Mouse (Mus musculus) granulocyte monocyte progenitor cell, adult 5-6 weeks (primary cell): Measurements from ENCODE around the gene Prrx1. TPM values are rescaled to one million over a fixed set of nuclear protein-coding genes. Genes with fewer than 3 reads are reported as not detected.

Experiments
- ATAC-seq: replicated peaks from 2 replicates; pipeline ENCODE4 v1.8.0; 2016; ENCODE audit warnings: mild to moderate bottlenecking, moderate TSS enrichment, inconsistent platforms; ENCODE audit not compliant: poor library complexity, severe bottlenecking
- total RNA-seq, 2 experiments: library from RNA; stranded (forward) in 1 of 2; stranded (reverse) in 1 of 2; fragments of 200-712, 200-1000 nt in 1 of 2; fragments of >200 nt in 1 of 2; fragmentation: Nextera tagmentation in 1 of 2; gene quantifications; 2 replicates each; pipeline ENCODE4 v1.2.3; 2014 to 2017

Prrx1 gene
- total RNA-seq, 2 experiments from 2014 or later, result not detected

GRCm38 (mm10) chr1:163311861-163312811 is 1.4 kb downstream of the Prrx1 start:
- ATAC-seq, result peak; percentile 54

- no peak for ATAC-seq
Observed at GRCm38 (mm10) chr1:163311006-163311836, 2.3 kb downstream of the Prrx1 start.

GRCm38 (mm10) chr1:163310023-163310754 is 3.3 kb downstream of the Prrx1 start:
- ATAC-seq, result no peak

GRCm38 (mm10) chr1:163309466-163309865 is 4.0 kb downstream of the Prrx1 start:
- ATAC-seq, result no peak

GRCm38 (mm10) chr1:163308631-163309030 is 4.9 kb downstream of the Prrx1 start:
- ATAC-seq, result peak; percentile 76

DNA sequence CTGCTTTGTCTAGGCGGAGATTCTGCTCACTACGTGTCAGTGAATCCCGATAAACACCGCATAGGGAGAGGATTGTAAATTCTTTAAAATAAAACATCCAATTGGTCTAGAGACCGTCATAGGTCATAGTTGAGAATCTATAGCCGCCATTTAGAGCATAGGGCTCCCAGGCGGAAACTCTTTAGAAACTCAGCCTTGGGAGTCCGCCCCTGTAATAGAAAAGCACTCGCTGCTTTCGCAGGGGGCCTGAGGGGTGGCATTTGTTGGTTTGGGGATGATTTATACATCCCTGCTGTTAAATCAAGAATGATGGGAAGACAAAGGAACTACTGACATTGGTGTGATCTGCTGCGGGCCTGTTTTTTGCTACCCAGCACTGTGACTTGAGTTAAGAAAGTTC is 5.8 kb downstream of the Prrx1 start:
- ATAC-seq, result no peak

GRCm38 (mm10) chr1:163305956-163306355 is 7.6 kb downstream of the Prrx1 start:
- ATAC-seq, result no peak

GRCm38 (mm10) chr1:163304837-163305236 is 8.7 kb downstream of the Prrx1 start:
- no peak for ATAC-seq

GRCm38 (mm10) chr1:163302292-163302691 is 11.2 kb downstream of the Prrx1 start:
- ATAC-seq, result no peak

GRCm38 (mm10) chr1:163293152-163293551 is 20.4 kb downstream of the Prrx1 start:
- no peak for ATAC-seq

DNA sequence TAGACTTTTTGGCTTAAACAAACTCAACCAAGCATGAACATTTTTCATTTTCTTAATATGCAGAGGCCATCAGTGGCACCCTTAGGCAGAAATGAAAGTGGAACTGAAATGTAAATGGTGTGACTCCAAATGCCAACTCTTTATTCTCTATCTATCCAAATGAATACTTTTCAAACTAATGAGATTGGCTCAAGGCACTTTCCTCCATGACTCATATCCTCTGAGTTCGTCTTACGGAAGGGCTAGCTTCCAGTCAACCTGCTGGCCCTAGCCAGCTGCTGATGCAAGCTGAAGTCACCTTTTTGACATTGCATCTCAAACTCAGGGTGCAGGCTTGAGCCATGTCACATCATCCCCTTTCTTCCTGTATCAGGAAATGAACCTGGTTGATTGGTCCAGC is 21.6 kb downstream of the Prrx1 start:
- ATAC-seq, result no peak

DNA sequence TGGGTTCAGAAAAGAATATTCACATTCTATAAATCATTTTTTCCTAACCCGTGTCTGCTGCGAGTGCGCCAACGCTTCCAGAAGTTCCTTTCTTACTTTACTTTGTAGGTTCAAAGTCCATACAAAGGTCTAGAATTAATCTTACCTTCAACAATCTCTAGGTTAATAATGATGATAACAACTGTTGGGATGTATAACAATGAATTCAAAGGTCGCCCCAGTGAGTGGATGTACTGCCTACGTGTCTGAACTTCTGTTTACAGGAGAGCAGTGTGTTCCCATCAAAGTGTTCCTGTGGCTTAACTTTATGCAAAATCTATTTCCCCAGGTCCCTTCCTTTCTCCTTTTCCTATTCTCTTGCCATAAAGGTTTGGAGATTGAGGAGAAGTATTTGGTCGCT is 24.4 kb downstream of the Prrx1 start:
- no peak for ATAC-seq

DNA sequence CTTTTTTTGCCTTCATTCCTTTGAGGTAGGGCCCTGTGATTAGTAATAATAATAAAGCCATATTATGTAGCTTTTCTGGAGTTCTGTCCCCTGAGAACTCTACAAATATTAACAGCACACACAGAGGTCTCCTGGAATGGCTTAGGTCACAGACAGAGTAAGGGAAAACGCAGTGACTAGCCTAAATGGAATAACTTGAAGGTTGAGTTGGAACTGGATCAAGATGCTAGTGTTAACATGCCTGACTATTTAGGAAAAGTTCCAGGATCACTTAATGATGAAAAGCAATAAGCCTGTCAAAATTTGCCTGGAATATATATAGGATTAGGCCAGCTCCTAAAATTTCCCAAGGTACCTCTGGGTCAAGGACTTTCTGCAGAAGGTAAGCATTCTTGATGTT is 28.0 kb downstream of the Prrx1 start:
- ATAC-seq, result no peak

GRCm38 (mm10) chr1:163285136-163285535 is 28.4 kb downstream of the Prrx1 start:
- 0 out of 2 replicates have a peak, but pooled peaks have one; percentile 30 for ATAC-seq

GRCm38 (mm10) chr1:163283980-163284635 is 29.4 kb downstream of the Prrx1 start:
- ATAC-seq, result peak; percentile 78

- ATAC-seq, result no peak
Observed at GRCm38 (mm10) chr1:163281450-163282198, 31.9 kb downstream of the Prrx1 start.

DNA sequence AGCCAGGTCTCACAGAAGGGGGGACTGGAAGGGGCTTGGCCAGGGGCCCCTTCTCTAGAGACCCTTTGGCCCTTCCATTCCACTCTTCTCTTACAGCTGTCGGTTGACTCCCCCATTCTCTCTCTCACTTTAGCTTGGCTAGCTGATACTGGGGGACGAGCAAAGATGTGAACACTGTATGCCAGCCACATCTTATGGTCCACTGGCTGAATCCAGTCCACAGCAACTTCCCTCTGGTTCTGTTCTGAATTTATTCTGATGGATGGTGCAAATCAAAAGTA is 32.7 kb downstream of the Prrx1 start:
- ATAC-seq, result no peak

DNA sequence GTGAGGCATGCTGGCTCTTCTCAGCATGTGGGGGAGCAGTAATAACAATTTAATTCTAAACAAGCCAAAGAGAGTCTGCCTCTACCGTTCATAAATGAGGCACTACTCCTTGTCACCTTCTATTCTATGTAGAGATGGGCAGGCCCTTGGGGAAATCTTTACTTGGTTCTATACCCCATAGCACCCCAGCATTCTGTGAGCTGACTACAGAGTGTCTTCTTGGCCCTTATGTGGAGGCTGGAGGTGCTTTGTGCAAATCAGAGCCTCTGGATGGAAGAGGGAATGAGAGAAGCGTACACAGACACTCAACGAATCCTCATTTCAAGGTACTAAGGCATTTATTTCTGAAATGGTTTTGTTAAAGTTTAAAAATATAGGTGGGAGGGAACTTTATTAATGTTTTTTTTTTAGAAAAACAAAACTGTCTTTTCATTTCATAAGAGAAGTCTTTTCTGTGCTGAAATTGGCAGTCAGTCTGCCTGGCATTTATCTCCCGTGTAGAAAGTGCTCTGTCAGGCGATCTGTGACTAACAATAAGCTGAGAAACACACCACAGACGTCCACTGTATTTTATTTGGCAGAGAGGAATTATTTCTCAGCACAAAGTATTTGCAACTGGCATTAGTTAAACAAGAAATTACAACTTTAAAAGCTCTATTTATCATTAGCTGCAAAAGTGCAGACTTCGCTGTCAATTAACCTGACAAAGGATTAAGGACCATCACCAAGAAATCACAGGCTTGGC is 33.2 kb downstream of the Prrx1 start:
- no peak for ATAC-seq

- ATAC-seq, result no peak
Observed at GRCm38 (mm10) chr1:163277069-163277468, 36.4 kb downstream of the Prrx1 start.
